Mouse (Mus musculus) limb, embryonic 15.5 days (tissue): ENCODE results near the gene Rgs6. TPM values are rescaled to one million over a fixed set of nuclear protein-coding genes. Genes with fewer than 3 reads are reported as not detected.

Experiments
- ATAC-seq: fragments of 200-750 bp; cut with Nextera tagmentation; 2 replicates; pipeline ENCODE4 v1.8.0; 2017; ENCODE audit warnings: low read depth, moderate TSS enrichment; ENCODE audit not compliant: insufficient number of reproducible peaks, low FRiP score, low TSS enrichment
- H3K27ac ChIP-seq: fragments of 300-500 bp; sonication (generic); 2 replicates; pipeline ENCODE4 v1.5.1; 2015; ENCODE audit warnings: moderate library complexity, mild to moderate bottlenecking, inconsistent platforms
- H3K27me3 ChIP-seq: fragments of 300-500 bp; sonication (generic); 2 replicates; pipeline ENCODE4 v1.6.1; 2015; ENCODE audit warnings: inconsistent platforms
- H3K36me3 ChIP-seq: fragments of 300-500 bp; sonication (generic); 2 replicates; pipeline ENCODE4 v1.6.1; 2015; ENCODE audit warnings: inconsistent platforms
- H3K4me1 ChIP-seq: fragments of 300-500 bp; sonication (generic); 2 replicates; pipeline ENCODE4 v1.6.1; 2015; ENCODE audit warnings: inconsistent platforms
- H3K4me2 ChIP-seq: fragments of 300-500 bp; sonication (generic); 2 replicates; pipeline ENCODE4 v1.6.1; 2015; ENCODE audit warnings: mild to moderate bottlenecking, inconsistent platforms
- H3K4me3 ChIP-seq: fragments of 300-500 bp; sonication (generic); 2 replicates; pipeline ENCODE4 v1.5.1; 2015; ENCODE audit warnings: mild to moderate bottlenecking, inconsistent platforms
- H3K9ac ChIP-seq: fragments of 300-500 bp; sonication (generic); 2 replicates; pipeline ENCODE4 v1.6.1; 2015; ENCODE audit warnings: inconsistent platforms
- H3K9me3 ChIP-seq: fragments of 300-500 bp; sonication (generic); 2 replicates; pipeline ENCODE4 v1.6.1; 2016; ENCODE audit warnings: inconsistent platforms
- WGBS: fragments of 180-500 bp; shearing (Covaris S2); methylation state at CpG from one replicate; pipeline ENCODE4 v1.1.7; 2015; 5-methylcytosine and 5-hydroxymethylcytosine counted together
- polyA plus RNA-seq: library from polyadenylated mRNA; unstranded; fragments of >200 nt; fragmentation: Nextera tagmentation; extraction: Ambion mirVana; gene quantifications from 2 replicates; pipeline ENCODE4 v1.2.1, GENCODE M21; 2015

Gene Rgs6
- polyA plus RNA-seq, 1 experiment from 2014 or later = 1.9 TPM

GRCm38 (mm10) chr12:82714284-82714683 is 126.2 kb downstream of the Rgs6 start:
- H3K36me3 ChIP-seq = no peaks in the 10 kb centered on the region
- H3K4me2 ChIP-seq = no peak overlapping the region
- H3K9ac ChIP-seq = no peak overlapping the region
- no peak overlapping the region for H3K27ac ChIP-seq
- no peaks in the 10 kb centered on the region for H3K27me3 ChIP-seq
- WGBS = 70% methylated on average over 2 of the region's 2 CpGs
- no peaks in the 10 kb centered on the region for H3K9me3 ChIP-seq
- H3K4me1 ChIP-seq = no peaks in the 10 kb centered on the region
- ATAC-seq = no peak
- no peak overlapping the region for H3K4me3 ChIP-seq

DNA sequence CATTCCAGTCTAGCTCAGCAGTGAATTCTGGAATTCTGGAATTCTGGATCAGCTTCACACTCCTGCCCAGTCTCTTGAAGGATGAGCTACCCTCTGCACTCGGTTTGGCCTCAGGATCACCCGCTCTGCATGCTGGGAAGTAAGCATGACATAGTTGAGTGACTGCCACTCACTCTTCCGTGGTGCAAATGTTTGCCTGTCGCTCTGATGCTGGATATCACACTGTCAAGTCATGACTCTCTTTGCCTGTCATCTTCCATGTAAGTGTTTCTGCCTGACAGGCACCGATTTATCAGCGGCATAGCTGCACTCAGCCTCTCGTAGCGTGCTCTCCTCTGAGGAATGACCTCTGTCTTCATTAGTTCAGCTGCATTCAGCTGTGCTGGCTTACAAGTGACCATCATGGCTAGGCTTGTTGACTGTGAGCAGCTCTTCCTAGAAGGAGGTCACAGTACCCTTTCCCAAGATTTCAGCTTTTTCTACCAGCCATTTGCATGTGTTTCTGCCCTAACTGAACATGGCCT is 135.0 kb downstream of the Rgs6 start:
- no peak for ATAC-seq
- Histone ChIP-seq H3K4me2 (no peak overlapping the region), H3K9ac (no peak overlapping the region), H3K4me1 (no peaks in the 10 kb centered on the region), H3K27ac (no peak overlapping the region), H3K27me3 (no peaks in the 10 kb centered on the region), H3K36me3 (no peaks in the 10 kb centered on the region), H3K9me3 (no peaks in the 10 kb centered on the region), H3K4me3 (no peak overlapping the region)
- 89% methylated on average over 8 of the region's 8 CpGs for WGBS

DNA sequence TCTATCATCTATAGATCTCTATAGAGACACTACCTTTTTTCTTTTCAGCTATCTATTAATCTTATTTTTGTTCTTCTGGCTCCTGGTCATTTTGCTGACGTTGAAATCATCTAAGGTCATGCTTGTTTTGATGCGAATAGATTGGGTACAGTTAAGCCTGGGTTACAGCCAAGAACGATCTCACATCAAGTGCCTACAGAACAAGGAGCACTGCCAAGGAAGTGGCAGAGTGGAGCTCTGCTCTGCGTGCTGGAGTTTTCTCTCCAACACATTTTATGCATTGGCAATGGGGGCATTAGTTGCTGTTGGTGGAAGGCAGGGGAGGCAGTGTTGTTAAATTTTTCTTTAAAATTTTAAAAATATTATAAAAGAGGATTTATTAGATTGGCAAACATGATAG is 138.2 kb downstream of the Rgs6 start:
- no peaks in the 10 kb centered on the region for H3K27me3 ChIP-seq
- H3K4me3 ChIP-seq = no peak overlapping the region
- no peak overlapping the region for H3K9ac ChIP-seq
- H3K36me3 ChIP-seq = no peaks in the 10 kb centered on the region
- no peak overlapping the region for H3K27ac ChIP-seq
- no peak overlapping the region for H3K4me2 ChIP-seq
- no peaks in the 10 kb centered on the region for H3K9me3 ChIP-seq
- no peaks in the 10 kb centered on the region for H3K4me1 ChIP-seq
- WGBS = 81% methylated on average over 4 of the region's 4 CpGs
- ATAC-seq = no peak

DNA sequence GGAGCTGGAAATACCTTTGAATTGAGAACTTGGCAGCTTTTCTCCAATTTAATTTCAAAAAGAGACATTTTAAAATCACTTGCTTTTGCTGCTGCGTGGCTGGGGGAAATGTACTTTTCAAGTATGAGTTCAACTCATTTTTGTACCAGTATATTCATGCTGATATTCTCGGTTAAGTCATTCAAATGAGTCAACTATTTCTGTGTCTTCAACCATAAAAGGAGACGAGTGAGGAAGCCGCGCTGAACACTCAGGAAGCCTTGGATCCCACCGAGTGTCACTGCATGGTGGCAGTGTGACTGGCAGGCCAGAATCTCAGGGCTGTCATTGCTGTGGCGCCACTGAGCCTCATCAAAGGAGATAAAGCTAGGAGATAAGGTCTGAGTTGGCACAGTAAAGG is 143.5 kb downstream of the Rgs6 start:
- no peaks in the 10 kb centered on the region for H3K36me3 ChIP-seq
- H3K27me3 ChIP-seq = no peaks in the 10 kb centered on the region
- no peak for ATAC-seq
- H3K27ac ChIP-seq = no peak overlapping the region
- H3K4me3 ChIP-seq = no peak overlapping the region
- no peak overlapping the region for H3K4me2 ChIP-seq
- 69% methylated on average over 7 of the region's 7 CpGs for WGBS
- no peaks in the 10 kb centered on the region for H3K4me1 ChIP-seq
- no peaks in the 10 kb centered on the region for H3K9me3 ChIP-seq
- H3K9ac ChIP-seq = no peak overlapping the region

DNA sequence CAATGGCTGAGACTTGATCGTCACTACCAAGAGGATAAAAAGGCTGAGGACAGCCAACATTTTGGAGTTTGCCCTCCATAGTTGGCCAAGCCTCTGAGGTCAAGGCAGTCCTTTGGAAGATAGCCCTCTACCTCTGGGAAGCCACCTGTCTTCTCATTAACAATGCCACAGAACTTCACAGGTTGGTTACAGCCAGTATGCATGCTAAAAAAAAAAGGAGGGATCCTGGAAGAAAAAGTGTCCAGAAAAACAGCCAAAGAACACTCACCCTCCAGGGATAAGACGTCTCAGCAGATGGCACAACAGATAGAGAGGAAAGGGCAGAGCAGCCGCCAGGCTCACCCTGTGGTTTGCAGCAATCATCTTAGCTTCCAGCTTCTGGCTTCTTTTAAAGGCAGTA is 154.9 kb downstream of the Rgs6 start:
- H3K9me3 ChIP-seq = no peaks in the 10 kb centered on the region
- WGBS = 75% methylated on average over 3 of the region's 3 CpGs
- H3K4me3 ChIP-seq = no peak overlapping the region
- H3K27me3 ChIP-seq = no peaks in the 10 kb centered on the region
- no peak for ATAC-seq
- no peaks in the 10 kb centered on the region for H3K36me3 ChIP-seq
- H3K9ac ChIP-seq = no peak overlapping the region
- H3K4me2 ChIP-seq = no peak overlapping the region
- no peaks in the 10 kb centered on the region for H3K4me1 ChIP-seq
- H3K27ac ChIP-seq = no peak overlapping the region

- WGBS = 75% methylated on average over 3 of the region's 3 CpGs
- no peak overlapping the region for H3K9ac ChIP-seq
Observed at GRCm38 (mm10) chr12:82744026-82744425, 155.9 kb downstream of the Rgs6 start.

DNA sequence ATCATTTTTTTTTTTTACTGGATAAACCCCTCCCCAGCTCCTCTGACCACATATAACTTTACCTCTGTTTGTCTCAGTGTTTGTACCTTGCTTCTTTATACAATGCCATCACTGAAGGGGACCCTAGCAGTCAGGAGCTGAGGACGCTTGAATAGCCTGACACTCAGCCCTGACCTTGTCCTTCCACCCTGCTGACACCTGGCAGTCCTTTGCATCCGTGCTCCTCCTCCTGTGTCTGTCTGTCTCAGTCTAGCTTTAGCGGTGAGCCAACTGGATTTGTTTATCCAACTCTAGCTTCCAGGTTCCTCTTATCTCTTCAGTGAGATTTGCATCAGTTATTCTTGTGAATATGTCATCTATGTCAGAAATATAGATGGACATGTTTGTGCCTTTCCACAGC is 156.7 kb downstream of the Rgs6 start:
- no peak overlapping the region for H3K4me3 ChIP-seq
- no peak for ATAC-seq

More at GRCm38 (mm10) chr12:82744026-82744425, 155.9 kb downstream of the Rgs6 start:
- Histone ChIP-seq H3K4me2 (no peak overlapping the region), H3K4me3 (no peak overlapping the region), H3K4me1 (no peaks in the 10 kb centered on the region), H3K27ac (no peak overlapping the region), H3K27me3 (no peaks in the 10 kb centered on the region), H3K9me3 (no peaks in the 10 kb centered on the region), H3K36me3 (no peaks in the 10 kb centered on the region)
- no peak for ATAC-seq

DNA sequence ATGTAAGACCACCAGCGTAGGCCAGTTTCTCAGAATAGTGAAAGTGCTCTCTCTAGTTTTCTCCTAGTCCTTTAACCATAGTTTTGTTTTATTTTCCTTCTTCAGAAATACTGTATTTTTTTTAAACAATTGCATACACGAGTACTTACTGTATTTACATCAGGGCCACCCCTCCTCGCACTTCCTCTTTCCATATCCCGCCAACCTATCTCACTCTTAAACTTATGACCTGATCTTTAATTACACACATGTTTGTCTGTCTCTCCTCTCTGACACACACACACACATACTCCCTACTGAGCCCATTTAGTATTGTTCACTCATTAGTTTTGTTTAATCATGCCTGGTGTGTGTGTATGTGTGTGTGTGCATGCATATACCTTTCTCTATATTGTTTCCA is 159.0 kb downstream of the Rgs6 start:
- no peaks in the 10 kb centered on the region for H3K36me3 ChIP-seq
- H3K4me3 ChIP-seq = no peak overlapping the region
- no peak overlapping the region for H3K4me2 ChIP-seq
- H3K27me3 ChIP-seq = no peaks in the 10 kb centered on the region
- no peak overlapping the region for H3K27ac ChIP-seq
- no peaks in the 10 kb centered on the region for H3K9me3 ChIP-seq
- no peak for ATAC-seq
- no peak overlapping the region for H3K9ac ChIP-seq
- WGBS = 83% methylated on average over 4 of the region's 4 CpGs
- no peaks in the 10 kb centered on the region for H3K4me1 ChIP-seq

More for the DNA sequence above, 156.7 kb downstream of the Rgs6 start:
- WGBS = 66% methylated on average over 3 of the region's 3 CpGs
- Histone ChIP-seq H3K27ac (no peak overlapping the region), H3K4me2 (no peak overlapping the region), H3K4me1 (no peaks in the 10 kb centered on the region), H3K9ac (no peak overlapping the region), H3K27me3 (no peaks in the 10 kb centered on the region), H3K9me3 (no peaks in the 10 kb centered on the region), H3K36me3 (no peaks in the 10 kb centered on the region)

GRCm38 (mm10) chr12:82751846-82752245 is 163.8 kb downstream of the Rgs6 start:
- Histone ChIP-seq H3K4me3 (no peak overlapping the region), H3K9ac (no peak overlapping the region)

DNA sequence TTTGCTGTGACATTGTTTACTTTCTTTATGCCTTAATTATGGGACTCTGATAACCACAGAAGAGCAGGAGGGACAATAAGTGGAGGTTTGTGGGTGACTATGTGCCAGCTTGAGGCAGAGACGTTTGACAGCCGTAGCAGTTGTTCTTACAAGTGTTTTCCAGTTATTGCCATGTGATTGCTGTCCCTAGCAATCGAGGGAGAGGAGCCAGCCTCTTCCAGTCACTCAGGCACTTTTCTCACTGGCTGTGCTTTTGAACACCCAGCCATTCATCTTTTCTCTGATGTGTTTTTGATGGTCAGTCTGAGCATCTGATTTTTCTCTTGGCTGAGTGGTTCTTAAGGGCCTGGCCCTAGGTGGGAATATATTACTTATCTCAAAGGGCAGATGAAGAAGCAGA is 166.4 kb downstream of the Rgs6 start:
- Histone ChIP-seq H3K27ac (no peak overlapping the region), H3K9me3 (no peaks in the 10 kb centered on the region), H3K9ac (no peak overlapping the region), H3K36me3 (no peaks in the 10 kb centered on the region), H3K27me3 (no peaks in the 10 kb centered on the region), H3K4me3 (no peak overlapping the region), H3K4me1 (no peaks in the 10 kb centered on the region), H3K4me2 (no peak overlapping the region)
- WGBS = 32% methylated on average over 3 of the region's 3 CpGs
- no peak for ATAC-seq

More at GRCm38 (mm10) chr12:82751846-82752245, 163.8 kb downstream of the Rgs6 start:
- Histone ChIP-seq H3K27ac (no peak overlapping the region), H3K9me3 (no peaks in the 10 kb centered on the region), H3K4me1 (no peaks in the 10 kb centered on the region), H3K27me3 (no peaks in the 10 kb centered on the region), H3K36me3 (no peaks in the 10 kb centered on the region), H3K4me2 (no peak overlapping the region)
- 71% methylated on average over 2 of the region's 2 CpGs for WGBS
- ATAC-seq = no peak

GRCm38 (mm10) chr12:82756756-82757155 is 168.7 kb downstream of the Rgs6 start:
- Histone ChIP-seq H3K4me3 (no peak overlapping the region), H3K4me2 (no peak overlapping the region), H3K9ac (no peak overlapping the region), H3K27ac (no peak overlapping the region), H3K9me3 (no peaks in the 10 kb centered on the region), H3K36me3 (no peaks in the 10 kb centered on the region), H3K27me3 (no peaks in the 10 kb centered on the region), H3K4me1 (no peaks in the 10 kb centered on the region)
- WGBS = 63% methylated on average over 6 of the region's 6 CpGs
- ATAC-seq = no peak

GRCm38 (mm10) chr12:82757367-82757766 is 169.3 kb downstream of the Rgs6 start:
- WGBS = 64% methylated on average over 1 of the region's 1 CpGs

DNA sequence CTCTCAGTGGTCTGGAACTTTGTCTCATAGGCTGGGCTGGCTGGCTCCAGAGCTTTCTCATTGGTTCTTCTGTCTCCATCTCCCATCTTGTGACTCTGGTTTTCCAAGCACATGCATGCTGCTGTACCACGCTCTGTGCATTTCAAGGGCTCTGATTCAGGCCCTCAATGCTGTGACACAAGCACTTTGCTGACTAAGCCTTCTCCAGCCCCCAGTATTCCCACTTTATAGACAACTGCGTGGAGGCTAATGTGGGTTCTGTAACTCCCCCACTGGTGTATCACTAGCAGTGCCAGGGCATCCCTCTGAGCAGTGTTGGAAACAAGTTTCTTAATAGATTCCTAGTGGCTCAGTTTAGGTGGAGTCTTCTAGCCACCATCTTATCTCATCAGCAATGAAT is 174.0 kb downstream of the Rgs6 start:
- 89% methylated on average over 2 of the region's 2 CpGs for WGBS
- no peak for ATAC-seq
- Histone ChIP-seq H3K9me3 (no peaks in the 10 kb centered on the region), H3K4me2 (no peak overlapping the region), H3K36me3 (no peaks in the 10 kb centered on the region), H3K27ac (no peak overlapping the region), H3K4me1 (no peaks in the 10 kb centered on the region), H3K9ac (no peak overlapping the region), H3K27me3 (no peaks in the 10 kb centered on the region), H3K4me3 (no peak overlapping the region)

More at GRCm38 (mm10) chr12:82757367-82757766, 169.3 kb downstream of the Rgs6 start:
- Histone ChIP-seq H3K27me3 (no peaks in the 10 kb centered on the region), H3K36me3 (no peaks in the 10 kb centered on the region), H3K9me3 (no peaks in the 10 kb centered on the region), H3K27ac (no peak overlapping the region), H3K4me1 (no peaks in the 10 kb centered on the region), H3K4me3 (no peak overlapping the region), H3K9ac (no peak overlapping the region), H3K4me2 (no peak overlapping the region)
- ATAC-seq = no peak
